Mouse (Mus musculus): Measurements from ENCODE around the gene Pdx1.

The Pdx1 gene

DNA sequence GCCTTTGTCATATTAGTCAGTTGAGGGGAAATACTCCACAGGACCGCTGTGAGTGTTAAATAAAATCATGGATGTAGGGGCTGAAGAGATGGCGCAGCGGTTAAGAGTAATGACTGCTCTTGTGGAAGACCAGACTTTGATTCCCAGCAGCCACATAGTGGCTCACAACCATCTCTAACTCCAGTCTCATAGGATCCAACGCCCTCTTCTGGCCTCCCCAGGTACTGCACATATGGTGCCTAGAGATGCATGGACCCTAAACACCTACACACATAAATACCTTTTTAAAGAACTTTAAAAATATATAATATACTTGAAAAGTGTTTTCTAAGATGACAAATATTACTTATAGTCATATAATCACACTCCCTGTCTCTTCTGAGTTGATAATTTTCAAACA lies 14.6 kb downstream of the Pdx1 start:
- no peak for DNase-seq

DNA sequence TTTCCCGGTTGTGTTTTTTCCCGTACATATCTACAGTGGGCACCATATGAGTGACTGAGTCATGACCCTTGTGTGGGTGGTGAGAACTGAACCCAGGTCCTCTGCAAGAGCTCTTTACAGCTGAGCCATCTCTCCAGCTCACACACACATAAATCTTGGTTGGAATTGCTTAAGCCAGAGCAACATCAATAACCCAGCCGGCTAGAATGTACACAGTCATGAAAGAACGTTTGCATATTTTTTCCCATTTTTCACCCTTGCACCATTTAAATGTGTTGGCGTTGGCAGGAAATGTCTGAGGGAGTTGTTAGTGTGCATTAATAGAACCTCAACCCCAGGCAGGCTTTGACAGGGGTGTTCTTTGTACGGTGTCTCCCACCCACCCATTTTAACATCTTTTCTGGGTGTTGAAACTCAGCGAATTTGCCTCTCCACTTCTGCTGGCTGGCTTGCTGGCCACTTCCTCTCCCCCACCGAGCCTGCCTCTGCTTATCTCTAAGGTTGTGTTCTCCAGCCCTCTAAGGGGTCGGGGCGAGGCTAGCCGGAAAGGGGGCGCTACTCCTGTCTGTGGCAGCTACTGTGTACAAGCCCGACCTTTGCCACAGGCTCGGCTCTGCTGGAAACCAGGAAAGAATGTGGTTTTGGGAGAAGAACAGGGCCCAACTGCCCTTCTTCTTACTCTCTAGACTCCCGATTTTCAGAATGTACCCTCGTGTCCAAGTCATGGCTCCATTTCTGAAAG lies 22.2 kb downstream of the Pdx1 start:
- no peak for DNase-seq

GRCm38 (mm10) chr5:147292506-147293120 lies 22.9 kb downstream of the Pdx1 start:
- no peak for DNase-seq

DNA sequence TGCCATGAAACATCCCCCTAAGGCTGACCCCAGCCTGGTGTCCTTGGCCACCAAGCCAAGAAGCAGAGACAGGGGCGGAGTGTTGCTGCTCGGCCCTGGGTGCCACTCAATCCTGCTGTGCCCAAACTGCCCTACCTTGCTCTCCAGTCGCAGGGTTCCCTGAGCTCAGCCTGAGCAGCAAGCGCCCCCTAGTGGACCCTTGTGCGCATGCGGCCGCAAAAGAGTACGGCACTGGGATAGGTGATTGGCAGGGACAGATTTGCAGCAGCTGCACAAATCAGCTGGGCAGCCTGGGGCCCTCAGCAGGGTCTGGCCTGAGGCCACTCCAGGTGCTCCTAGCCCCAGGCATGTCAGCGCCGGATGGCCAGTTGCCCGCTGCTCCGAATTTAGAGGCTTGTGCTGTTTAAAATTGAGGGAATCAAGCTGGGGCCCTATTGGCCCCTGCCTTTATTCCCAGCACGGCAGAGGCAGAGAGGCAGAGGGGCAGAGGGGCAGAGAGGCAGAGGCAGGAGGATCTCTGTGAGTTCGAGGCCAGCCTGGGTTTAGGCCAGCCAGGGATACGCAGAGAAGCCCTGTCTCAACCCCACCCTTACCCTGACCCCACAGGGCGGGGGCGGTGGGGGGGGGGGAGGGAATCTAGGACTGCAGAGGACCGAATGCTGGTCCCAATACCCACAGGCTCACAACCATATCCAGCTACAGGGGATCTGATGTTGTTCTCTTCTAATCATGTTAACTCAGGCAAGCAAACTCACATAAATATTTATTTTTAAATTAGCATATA lies 23.6 kb downstream of the Pdx1 start:
- DNase-seq = peak; percentile 42

DNA sequence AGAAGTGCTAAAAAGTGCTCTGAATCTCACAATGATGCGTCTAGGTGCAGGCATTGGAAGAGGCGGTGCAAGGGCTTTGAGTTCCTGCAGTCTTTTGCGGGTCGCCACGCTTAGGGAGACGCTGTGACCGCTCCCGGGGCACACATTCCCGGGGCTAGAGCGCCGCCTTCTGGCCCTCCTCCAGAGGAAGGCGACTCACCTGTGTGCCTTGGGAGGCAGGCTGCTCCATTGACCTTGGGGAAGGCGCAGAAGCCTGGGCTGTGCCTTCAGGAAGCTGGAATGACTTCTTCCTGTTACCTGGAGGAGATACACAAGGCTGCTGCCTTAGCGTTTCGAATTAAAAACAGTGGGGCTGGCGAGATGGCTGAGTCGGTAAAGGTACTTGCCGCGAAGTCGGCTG lies 24.4 kb downstream of the Pdx1 start:
- no peak for DNase-seq

GRCm38 (mm10) chr5:147297249-147297648 lies 27.5 kb downstream of the Pdx1 start:
- DNase-seq = no peak

- DNase-seq = peak; percentile 11
Measured at GRCm38 (mm10) chr5:147299255-147300000, 29.7 kb downstream of the Pdx1 start.

- DNase-seq = no peak
Measured at GRCm38 (mm10) chr5:147300001-147300363, 30.2 kb downstream of the Pdx1 start.

DNA sequence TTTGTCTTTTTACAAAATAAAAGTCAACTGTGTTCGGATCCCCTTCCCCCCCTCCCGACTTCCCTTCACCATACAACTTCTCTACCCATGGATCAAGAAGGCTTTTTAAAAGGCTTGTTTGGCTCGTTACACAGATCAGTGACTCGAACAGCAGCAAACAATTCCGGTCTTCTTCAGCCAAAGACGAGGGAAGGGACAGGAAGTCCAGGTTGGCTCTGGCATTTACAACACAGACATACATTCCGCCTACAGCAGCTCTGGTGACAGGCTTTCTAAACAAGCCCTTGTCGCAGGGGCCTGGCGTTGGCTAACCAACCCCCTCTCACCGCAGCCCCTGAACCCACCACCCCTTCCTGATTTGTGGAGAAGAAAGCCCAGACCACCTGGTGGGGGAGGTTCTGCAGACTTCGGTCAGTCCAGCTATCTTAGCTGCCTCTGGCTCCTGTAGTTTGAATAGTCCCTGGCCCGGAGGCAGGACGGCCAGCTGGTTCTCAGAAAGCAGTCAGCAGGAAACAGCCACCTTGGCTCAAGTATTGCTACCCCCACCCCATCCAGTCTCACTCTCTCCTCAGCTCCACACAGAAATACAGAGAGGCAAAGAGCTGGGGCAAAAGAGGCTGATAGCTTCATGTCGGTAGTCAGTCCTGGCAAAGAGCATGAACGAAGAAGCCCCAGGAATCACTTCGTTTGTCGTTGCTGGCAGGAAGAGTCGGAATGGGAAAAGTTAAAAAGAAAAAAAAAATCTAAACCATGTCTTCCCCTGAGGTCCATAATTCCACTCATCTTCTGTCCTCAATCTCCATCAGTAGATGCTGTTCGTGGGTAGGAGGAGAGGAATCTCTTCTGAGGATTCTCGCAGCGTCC lies 31.4 kb downstream of the Pdx1 start:
- no peak for DNase-seq

DNA sequence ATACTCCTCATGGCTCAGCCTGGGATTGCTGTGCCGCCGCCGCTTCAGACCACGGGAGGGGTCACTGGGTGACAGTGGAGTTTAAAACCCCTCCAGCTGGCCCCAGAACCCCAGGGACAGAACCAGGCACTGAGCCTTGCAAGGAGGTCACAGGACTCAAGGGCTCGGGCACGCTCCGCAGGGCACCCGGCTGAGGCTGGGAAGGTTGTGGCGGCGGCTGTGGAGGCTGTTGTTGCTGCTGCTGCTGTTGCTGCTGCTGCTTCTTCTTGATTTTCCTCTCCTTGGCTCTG lies 32.0 kb downstream of the Pdx1 start:
- no peak for DNase-seq

- DNase-seq = no peak
Measured at GRCm38 (mm10) chr5:147302141-147302540, 32.4 kb downstream of the Pdx1 start.

- no peak for DNase-seq
Measured at GRCm38 (mm10) chr5:147302746-147303400, 33.1 kb downstream of the Pdx1 start.

DNA sequence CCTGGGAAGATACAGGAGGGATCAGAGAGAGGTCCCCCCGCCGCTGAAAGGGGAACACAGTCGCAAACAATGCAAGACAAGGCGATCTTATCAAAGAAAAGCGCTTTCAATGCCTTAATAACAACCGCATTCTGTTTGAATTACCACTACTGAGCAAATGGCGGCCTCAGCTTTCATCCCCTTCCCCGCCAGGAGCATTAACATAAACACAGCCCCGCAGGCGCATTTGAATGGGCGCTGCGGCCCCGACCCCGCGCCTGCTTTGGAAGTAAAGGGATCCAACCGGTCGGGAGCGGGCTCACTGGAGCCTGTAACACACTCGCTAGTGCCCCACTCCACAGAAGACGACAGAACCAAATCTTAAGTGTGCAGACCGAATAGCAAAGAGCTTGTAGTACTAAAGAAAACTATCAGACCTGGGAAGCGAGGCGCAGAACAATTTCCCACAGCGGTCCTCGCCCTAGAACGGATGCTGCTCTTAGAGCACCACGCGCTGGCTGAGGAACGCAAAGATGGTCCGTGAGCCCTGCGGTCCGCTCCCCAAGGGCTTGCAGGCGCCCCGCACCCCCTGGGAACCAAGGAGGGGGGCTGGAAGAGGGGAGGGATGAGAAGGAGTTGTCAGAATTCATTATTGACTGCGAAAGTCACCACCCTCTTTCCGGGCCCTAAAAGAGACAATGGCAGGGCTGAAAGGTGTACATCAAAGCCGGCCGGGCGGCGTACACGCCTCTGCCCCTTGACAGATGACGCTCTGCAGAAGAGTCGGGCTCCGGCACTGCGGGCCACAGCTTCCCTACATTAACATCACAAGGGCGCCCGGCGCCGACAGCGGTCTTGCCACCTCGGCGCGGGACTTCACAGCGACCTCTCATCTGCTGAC lies 34.8 kb downstream of the Pdx1 start:
- no peak for DNase-seq

GRCm38 (mm10) chr5:147305166-147305565 lies 35.4 kb downstream of the Pdx1 start:
- DNase-seq = no peak

DNA sequence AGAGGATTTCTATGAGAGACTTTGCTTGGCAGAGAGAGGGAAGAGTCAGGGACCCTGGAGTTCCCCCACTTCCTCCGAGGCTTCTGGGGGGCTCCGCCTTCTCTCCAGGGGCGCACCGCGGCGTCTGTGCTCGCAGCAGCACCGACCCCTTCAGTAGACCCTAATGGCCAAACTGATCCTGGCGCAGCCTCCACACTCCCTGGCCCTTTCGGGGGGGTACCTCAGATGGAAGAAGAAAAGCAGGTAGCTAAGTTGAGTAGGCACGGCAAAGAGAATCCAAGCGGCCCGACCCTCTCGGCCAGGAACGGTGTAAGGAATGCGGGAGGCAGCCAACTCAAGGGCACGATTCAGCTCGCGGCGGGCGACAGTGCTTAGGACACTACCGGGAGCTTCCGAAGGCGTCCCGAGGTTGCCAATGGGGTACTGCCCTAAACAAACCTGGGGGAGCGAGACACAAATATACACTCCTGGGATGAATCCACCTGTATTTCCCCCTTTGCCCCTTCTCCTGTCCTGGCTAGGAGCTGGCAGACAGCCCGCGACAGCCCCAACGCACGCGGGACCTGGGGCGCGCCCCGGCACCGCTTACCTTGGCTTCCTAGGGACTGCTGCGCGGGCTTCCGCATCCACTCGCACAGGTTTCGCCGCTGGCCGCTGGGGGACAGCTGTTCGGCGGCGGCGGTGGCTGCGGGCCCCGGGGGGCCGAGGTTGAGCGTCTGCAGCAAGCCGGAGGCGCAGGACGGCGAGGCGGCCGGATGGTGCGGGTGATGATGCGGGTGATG lies 36.3 kb downstream of the Pdx1 start:
- DNase-seq = no peak

DNA sequence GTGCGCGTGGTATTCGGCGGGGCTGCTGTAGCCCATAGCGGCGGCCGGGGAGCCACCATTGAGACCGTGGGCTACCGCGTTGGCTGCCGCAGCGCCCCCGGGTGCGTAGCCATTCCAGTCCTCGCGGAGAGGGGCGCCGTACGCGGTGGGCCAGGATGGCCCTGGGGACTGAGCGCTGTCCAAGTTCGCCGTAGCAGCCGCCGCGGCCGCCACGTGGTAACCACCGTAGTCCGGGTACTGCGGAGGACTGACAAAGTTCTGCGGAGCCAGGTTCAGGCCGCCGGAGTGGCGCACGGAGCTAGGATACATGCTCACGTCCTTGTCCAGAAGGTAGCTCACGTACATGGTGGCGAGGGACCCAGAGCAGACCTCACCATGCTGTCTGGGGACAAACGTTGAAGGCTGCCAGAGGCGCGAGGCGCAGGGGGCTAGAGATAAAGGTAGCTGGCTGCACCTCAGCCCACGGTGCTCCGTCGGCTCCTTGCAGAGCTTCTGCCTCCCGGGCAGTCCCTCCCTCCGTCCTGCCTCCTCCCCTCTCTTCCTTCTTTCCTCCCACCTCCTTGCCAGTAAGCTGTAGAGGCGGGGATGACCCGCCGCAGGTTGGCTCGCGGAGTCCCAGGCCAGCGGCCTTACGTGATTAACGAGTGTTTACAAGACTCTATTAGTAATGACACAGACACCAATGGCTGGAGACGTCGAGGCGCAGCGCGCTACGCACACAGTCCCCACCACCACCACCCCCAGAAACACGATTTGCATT lies 37.1 kb downstream of the Pdx1 start, which contains the start of gene Cdx2:
Gene Cdx2, minus strand, starts transcription at position 633 of the 760 bp plus-strand sequence.
- DNase-seq = no peak

DNA sequence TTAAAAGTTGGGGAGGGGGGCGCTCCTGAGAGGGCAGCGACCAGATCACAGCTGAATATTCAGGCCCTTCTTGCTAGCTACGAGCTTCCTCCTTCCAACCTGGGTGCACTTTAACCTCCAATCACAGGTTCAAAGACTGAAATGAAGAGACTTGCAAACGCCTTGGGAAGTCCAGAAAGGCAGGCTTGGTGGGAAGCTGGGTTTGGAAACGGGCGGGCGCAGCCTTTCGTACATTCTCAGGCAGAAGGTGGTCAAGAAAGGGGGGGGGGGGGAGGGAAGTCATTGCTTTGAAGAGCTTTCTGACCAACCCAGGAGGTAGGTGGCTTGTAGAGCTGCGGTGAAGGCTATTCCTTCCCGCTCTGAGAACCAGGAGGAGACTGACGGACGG lies 37.6 kb downstream of the Pdx1 start:
- DNase-seq = no peak

DNA sequence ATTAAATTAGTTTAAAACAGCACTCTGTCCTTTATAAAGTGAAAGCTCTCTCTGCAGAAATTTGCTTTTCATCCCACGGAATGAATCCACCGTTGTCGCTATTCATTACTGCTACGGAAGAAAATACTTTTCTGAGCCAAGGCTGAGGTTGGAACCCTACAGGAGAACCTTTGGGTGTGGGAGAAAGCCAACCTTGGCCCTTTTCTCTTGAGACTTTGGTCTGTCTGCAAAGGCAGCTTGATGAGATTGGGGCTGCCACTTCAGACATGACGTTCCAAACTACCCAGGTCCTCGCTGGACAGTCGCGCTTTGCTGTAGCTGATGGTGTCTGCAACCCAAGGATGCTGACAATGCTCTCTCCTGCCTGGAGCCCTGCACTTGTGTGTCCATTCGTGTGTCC lies 38.7 kb downstream of the Pdx1 start:
- DNase-seq = no peak

- no peak for DNase-seq
Measured at GRCm38 (mm10) chr5:147309786-147310185, 40.0 kb downstream of the Pdx1 start.
